Mouse (Mus musculus) retina, adult 2 months (tissue): ENCODE measurements around the gene Far1.
A peak's percentile ranks its signal among the peaks of the same experiment; 100 is the strongest.

ENCODE experiments used
- DNase-seq: peaks from one replicate; pipeline ENCODE4 v3.0.0-alpha.2; 2012; ENCODE audit warnings: low read depth, low spot score

Far1 gene

DNA sequence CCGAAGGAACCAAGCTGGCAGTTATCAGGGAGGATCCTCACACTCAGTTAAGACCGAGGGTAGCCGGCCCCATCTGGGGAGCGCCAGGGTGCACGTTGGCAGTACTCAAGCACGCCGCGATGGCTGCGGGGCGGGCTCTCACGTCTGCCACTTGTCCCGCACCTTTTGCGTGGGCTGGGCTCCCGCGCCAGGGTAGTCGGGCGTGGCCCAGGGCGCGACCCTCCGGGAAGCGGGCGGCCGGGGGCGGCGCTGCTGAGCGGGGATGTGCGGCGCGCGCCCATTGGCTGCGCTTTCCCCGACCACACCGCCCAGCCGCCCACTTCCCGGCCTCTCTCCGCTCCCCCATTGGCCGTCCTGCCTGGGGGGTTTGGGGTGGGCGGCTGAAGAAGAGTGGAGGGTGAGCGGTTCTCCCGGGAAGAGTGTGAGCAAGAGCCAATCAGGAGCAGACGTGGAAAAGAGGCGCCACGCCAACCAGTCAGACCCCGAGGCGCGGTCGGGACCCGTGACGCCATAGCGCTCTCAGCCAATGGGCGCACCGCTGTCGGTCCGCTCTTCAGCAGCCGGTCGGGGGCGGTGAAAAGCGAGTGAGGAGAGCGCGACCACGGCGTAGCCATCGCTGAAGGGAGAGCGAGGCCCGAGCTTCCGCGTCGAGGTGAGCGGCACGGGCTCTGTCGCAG, at the start of gene Far1:
Gene Far1, plus strand, starts transcription at position 549 of the 677 bp plus-strand sequence.
- DNase-seq: peak; percentile 85

DNA sequence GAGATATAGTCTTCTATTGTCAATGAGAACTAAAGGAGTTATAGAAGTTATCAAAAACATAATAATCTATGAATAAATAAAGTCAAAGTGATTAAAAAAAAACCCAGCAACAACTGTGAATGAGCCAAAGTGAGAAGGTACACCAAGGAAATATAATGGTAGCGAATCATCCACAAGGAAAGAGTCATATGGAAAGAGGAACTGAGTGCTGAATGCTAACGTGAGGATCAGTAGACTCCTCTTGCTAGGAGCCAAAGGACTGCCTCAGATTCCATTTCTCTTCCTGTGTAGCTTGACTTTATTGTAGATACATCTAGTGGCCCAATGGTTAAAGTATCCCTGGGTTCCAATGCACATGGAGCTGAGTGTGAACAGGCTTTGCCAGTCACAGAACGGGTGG, 45.3 kb upstream of the Far1 start:
- no peak for DNase-seq

DNA sequence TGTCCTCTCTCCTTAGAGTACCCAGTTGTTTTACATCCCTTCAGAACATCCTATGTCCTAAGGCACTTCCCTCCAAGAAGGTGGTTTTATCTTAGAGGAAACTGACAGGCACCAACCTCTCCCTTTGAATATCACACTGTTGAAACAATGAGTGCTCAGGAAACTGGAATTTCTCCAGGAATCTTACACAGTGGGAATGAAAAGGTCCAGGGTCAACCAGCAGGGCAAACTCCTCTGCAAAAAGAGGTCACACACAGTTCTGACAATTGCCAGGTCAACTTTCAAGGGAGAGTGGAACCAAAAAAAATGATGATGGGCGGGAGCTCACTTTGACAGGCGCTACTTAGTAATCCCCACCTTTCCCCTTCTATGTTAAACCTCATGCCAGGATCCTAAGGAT, 43.0 kb upstream of the Far1 start:
- DNase-seq: no peak

DNA sequence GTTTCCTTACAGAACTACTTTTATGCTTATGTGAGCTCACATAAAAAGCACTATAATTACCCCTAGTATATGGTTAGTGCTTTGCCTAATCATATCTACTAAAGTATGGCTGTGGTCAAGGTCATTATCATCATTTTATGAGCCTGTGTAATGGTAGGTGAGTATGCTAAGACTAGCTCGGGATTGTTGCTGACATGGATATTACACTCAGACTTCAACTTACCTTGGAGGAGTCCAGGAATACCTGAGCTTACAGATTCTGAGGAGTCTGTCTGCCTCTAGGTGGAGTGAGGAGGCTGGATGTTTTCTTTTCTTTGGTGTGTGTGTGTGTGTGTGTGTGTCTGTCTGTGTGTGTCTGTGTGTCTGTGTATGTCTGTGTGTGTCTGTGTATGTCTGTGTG, 42.0 kb upstream of the Far1 start:
- DNase-seq: no peak

DNA sequence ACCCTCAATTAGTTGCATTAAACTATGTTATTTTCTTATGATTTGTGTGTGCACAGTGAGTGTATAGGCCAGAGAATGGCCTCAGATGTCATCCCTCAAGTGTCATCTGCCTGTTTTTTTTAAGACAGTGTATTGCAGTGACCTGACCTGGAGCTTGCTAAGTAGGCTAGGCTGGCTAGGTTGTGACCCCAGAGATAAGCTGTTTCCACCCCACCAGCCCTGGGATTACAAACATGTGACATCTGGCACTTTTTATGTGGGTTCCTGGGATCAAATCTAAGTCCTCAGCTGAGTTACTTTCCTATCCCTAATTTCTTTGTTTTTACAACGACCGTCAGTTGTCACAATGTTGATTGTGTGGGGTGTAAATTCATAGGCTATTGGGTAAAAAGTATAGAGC, 17.8 kb upstream of the Far1 start:
- DNase-seq: peak; percentile 51

DNA sequence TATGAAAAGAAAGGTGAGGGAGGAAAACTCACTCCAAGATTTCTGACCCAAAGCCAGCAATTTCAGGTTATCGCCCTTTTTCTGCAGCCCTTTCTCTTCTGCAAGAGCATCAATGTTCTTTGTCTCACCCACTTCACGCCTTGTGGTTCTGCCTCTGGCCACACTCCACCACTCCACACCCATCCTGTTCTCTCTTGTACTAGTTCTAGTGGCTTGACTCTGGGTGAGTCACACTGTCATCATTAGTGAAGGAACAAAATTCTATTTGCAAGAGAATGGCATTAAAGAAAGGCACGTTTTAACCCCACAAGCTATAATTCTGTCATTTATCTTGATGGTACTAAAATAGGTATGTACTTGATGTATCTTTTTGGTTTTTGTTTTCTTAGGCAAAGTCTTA, 15.2 kb upstream of the Far1 start:
- no peak for DNase-seq

DNA sequence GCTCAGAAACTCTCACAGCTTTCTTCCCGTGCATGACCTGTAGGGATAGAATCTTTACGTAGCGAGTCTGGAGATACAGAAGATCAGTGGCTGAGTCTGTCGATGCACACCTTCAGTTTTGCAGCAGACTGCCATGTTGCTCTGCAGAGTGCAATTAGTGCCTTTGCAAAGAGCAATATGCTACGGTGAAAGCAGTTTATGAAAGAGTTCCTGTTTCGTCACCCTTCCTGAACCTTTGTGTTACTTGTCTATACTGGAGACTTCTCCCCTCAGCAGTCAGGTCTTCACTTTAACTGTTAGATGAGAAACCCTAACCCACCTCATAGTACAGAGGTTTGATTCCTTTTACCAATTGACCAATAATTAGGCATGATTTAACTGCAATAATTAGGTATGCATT, 13.8 kb upstream of the Far1 start:
- DNase-seq: no peak

DNA sequence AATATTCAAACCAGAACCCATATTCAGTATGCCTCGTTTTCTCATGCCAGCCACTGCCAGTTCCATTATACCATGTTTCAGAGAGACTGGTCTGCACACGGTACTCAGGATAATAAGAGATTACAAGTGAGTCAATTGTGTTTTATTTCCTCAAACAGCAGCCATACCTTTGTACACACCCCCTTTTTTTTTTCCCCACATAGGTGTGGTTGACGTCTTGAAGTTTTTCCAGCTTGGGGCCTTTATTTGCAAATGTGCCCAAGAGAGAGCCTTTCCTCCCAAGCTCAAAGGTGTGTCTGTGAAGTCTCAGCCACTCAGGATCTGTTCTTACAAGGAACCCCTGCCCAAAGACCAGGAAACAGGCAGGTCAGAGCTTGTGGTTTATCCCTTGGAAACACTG, 11.2 kb upstream of the Far1 start:
- no peak for DNase-seq

DNA sequence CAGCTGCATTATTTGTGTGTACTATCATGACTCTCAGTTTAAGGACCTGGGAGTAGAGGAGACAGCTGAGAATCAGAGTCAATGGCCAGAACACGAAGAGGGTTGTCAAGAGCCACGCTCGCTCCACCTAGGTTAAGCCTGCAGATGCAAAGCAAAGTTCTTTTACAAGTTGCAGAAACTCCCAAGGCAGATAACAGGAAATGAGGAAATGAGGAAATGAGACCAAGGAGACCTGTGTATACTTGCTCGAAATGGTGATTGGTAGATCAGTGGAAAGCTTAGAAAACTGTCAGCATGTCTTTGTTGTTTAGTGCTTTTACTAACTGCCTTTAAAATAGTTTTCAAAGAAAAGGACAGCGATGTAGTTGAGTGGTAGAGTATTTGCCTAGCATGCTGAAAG, 8.6 kb upstream of the Far1 start:
- no peak for DNase-seq

DNA sequence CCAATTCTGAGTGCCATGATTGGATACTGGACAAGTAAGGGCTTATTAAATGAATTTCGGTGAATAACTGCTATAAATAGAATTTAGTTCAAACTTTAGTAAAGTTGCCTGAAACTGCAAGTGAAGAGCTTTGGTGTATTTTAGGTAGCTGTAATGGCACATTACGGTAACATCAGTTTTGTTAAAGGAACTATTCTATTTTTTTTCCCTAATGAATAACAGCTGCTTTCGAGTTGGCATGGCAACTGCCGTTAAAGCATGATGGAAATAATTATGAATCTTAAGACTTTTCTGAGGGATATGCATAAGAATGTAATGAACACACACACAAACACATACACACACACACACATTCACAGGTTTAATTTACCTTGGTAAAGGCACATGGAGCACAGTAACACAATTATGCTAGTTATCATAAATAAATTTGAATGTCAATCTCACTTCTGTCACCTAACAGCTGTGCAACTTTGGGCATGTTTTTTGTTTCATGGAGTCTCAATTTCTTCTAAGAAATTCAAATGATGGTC, 8.1 kb upstream of the Far1 start:
- DNase-seq: no peak

DNA sequence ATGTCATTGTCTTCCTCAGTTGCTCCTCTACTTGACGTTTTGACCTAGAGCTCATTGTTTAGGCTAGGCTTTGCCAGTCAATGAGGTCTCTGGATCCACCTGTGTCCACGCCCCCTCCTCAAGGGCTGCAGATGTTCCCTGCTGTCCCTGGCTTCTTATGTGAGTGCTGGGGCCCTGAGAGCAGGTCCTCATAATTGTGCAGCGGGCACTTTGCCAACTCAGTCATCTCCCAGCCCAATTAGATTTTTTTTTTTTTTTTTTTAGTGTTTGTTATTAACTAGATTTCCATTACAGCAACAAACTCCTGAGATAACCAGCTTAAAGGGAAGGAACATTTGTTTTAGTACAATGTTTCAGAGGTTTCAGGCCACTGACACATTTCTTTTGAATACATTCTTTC, 5.8 kb upstream of the Far1 start:
- no peak for DNase-seq

DNA sequence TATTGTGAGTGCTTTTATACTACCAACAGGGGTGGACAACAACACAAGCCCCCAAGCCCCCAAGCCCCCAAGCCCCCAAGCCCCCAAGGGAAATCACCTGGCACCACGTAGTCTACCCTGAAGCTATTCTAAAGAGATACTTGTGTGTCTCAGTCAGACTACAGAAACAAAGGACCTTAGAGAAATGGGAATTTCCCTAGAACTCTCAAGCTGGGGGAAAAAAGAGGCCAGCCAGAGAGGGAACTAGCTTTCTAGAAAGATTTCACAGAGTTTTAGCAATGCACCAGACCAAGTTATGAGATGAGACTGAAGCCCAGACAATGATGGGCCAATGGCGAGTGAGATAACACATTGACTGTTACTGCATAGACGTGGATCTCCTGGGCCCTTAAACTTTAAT, 2.2 kb upstream of the Far1 start:
- DNase-seq: no peak

DNA sequence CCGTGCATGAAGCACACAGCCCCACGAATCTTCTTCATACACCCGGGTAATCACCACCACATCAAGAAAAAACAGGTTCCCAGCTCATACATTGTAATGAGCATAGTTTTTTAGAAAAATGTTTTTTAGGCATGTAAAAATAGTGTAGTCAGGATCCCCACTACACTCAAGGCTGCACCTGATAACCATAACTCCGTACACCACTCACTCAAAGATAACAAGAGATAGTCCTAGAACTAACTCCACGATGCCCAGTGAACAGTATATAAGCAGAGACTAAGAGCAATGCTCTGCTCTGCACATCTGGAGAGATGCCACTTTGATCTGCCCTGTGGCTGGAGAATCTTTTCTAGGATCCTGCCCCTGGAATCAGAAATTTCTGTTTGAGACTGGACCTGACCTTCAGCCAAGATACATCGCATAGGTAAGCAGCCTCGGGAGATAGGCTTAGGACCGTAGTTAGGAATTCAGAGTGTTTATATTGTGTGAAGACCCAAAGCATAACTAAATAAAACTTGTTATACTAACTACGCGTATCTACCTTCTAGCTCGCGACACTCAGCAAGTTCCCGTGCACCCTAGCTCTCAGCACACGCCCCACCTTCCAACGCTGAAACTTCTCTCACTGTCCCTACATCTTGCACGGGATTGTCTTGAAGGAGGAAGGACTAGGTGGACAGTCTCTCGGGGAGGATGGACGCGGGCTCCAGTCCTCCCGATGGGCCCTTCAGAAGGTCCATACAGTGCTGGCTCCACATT, 928 bp upstream of the Far1 start:
- DNase-seq: no peak

DNA sequence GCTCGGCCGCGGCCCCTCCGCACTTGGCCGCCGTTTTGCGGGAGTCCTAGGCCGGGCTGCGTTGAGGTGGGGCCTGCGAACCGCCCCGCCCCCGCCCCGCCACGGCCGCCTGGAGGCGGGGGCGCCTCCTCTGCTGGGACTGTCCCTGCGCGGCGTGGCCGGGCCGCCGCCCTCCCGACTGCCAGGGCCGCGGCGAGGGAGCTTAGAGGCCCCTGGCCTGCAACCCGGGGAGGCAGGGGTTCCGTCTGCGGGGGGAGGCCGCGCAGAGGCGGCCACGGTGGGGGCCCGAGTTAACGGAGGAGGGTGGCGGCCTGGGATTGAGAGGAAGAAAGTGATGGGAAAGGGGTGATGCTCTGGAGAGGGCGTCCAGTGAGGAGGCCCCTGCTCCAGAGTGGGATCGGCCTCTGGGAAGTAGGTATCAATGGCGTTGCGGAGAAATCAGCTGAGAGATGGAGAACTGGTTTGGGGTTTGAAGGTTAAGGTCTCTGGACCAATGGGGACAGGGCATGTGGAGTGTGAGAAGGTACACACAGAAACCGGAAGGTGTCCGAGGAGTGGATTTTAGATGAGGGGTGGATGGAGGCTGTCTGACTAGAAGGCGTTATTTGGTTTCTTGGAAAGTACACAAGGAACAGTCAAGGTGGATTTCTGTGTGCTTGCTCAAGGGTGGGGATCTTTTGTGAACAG, 472 bp downstream of the Far1 start:
- peak; percentile 32 for DNase-seq

DNA sequence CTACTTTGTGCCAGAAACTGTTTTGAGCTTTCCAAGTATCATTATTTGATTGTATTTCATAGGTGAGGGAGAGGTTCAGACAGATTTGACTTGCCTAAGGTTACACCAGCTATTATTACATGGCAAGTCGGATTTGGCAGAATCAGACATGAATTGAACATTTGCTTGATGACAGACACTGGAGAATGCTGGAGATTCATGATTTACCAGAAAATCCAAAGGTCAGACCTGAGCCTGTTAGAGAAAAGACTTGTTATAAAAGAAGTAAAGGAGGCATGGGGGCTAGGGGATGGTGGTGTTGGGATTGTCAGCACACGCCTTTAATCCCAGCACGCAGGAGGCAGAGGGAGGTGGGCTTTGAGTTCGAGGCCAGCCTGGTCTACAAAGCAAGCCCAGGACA, 2.2 kb downstream of the Far1 start:
- no peak for DNase-seq

DNA sequence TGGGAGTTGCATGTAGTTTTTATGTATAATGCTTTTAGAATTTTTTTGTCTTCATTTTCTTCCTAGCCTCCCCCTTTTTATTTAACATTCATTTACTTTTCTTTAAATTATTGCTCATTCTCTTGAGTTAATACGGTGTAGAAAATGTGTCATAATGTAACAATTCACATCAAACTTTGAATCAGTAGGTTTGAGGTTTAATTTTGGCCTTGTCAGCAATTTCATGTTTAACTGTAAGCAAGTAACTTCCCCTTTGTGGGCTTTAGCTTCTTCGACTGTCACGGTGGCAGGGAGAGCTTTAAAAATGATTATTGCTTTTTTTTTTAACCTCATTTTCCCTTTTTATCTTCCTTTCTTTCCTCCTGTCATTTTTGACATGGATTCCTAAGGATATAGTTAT, 4.8 kb downstream of the Far1 start:
- DNase-seq: no peak

DNA sequence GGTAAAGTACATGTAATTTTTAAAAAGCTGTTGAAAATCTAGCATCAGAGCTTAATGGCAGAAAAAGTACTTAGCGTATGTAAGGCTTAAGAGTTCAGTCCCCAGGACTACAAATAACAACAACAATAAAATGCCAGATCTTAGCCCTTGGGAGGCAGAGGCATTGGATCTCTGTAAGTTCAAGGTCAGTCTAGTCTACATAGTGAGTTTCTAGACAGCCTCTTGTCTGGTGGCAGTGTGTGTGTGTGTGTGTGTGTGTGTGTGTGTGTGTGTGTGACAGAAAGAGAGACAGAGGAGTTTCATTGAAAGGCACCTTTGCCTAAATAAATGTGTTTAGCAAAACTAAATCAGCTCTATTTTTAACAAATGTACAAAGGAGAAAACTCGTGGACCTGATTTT, 5.3 kb downstream of the Far1 start:
- no peak for DNase-seq

DNA sequence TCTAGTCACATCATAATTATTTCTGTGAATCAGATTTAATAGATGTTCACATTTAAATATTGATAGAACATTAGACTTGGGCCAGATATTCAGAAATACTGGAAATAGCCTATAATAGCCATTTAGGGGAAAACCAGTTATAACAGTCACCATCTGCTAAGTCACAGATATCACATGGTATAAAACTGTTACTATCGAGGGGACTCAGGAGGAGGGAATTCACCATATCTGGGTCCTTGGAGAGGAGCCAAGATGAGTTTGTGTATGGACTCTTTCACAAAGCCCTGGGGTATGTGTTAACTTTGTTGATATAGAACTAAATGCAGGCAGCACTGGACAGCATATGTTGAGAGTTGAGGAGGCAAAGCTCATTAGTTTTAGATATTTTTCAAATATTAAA, 29.5 kb downstream of the Far1 start:
- no peak for DNase-seq

DNA sequence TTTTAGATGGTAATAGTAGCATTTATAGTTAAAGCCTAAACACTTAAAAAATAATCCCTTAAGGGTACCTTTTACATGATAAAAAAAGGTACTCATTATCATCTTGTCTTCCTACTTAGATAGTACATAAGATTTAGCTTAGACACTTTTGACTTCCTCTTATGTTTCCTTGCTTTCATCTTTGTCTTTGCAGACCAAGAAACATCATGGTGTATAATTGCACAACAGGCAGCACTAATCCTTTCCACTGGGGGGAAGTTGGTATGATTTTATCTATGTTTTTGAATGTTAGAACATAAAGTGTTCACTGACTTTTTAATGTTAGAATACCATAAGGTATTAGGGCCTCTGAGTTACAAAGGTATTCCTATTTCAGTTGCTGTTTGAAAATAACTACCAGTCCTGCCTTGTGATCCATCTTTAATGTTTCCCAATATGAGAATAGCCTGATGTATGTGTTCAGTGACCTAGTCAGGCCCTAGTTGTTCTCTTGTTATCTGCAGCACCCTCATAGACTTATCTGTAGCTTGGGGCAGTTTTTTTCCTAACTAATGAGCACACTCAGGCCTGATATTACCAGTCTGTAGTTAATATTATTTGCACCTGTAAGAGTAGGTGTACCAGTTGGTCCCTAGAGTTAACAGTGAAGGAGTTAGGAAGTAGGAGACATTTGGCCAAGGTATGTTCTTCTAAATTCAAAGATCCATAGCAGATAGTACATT, 38.3 kb downstream of the Far1 start:
- DNase-seq: no peak

DNA sequence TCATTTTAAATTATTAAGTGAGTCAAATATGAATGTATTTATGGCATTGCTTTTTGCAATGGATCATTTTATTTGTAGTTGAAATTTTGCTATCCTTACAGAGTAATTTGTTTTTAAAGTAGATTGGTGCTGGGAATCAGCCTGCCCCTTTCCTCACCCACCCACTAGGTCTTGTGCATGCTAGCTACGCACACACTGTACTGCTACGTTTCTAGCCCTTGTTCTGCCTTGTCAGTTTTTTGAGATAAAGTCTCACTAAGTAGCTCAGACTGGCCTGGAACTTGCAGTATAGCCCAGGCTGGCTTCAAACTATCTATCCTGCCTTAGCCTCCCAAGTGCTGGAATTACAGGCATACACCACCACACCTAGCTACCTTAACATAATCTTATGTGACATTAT, 38.9 kb downstream of the Far1 start:
- no peak for DNase-seq

DNA sequence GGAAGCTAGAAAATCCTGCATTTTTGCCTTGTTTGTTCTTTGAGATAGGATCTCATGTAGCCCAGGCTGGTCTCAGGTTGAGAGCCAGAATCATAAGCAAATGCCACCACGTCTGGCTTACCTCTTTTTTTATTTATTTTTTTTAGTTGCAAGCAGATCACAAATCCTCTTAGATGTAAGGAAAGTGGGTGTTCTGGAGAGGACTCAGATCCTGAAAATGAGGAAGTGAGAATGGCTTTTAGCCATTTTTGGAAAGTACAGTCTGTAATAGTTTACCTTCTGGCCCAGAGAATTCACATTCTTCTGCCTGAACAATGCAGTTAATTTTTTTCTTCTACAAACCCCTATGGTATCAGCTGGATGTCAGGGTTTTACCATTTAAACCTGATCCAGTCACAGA, 42.5 kb downstream of the Far1 start:
- DNase-seq: no peak

DNA sequence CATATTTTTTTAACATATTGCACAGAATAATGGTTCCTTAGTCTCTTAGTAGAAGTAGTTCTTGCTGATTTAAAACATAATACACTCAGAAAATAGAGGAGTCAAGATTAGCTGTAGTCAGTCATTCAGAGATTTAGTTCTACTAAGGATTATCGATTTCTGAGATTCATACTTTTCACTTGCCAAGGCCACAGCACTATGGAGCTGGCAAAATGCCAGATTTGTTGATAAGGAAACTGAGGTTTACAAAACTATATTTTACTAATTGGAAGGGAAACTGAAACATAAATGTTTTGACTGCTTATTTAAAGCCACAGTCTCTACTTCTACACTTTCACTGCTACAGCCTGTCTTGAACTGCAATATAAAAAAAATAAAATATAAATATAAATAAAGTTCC, 53.3 kb downstream of the Far1 start:
- DNase-seq: no peak
